In genomic region chr11:4500261-4500660, GRCm38 (mm10) we compare ENCODE assay signal across 31 mouse cellular contexts. TPM values are rescaled to one million over a fixed set of nuclear protein-coding genes. Genes with fewer than 3 reads are reported as not detected.
"Had no signal": no experiment of that assay in that cellular context is flagged by ENCODE, and none has a peak within 500 bp of the region (broad histone marks: within the 10 kb centered on the region; RNA-seq: fewer than 3 reads in every experiment).

No protein-coding gene starts in this region.

- ATAC-seq: forebrain, postnatal 0 days; hindbrain, postnatal 0 days; intestine, embryonic 16.5 days; liver, embryonic 12.5 days had no signal

- DNase-seq: forebrain, postnatal 0 days; gastrocnemius, postnatal 14 days; gastrocnemius, postnatal 36 days; heart, adult 18-20 months; heart, postnatal 14 days; heart, postnatal 36 days; layer of hippocampus, adult 9-11 months; layer of hippocampus, postnatal 36 days; left cerebral cortex, postnatal 4 days; lung, adult 18-20 months had no signal

- H3K27me3 ChIP-seq: heart, embryonic 13.5 days; heart, embryonic 15.5 days; hindbrain, embryonic 13.5 days; hindbrain, embryonic 15.5 days; limb, embryonic 13.5 days; limb, embryonic 15.5 days; liver, embryonic 12.5 days had no signal

- H3K4me2 ChIP-seq: heart, embryonic 11.5 days; heart, embryonic 13.5 days; heart, embryonic 15.5 days; hindbrain, embryonic 13.5 days; hindbrain, embryonic 15.5 days; limb, embryonic 13.5 days; limb, embryonic 15.5 days; liver, embryonic 12.5 days had no signal

- H3K9ac ChIP-seq: forebrain, postnatal 0 days; heart, embryonic 13.5 days; heart, embryonic 15.5 days; hindbrain, embryonic 13.5 days; hindbrain, embryonic 15.5 days; limb, embryonic 13.5 days; limb, embryonic 15.5 days; liver, embryonic 12.5 days; liver, embryonic 14.5 days had no signal

- H3K4me3 ChIP-seq: heart, embryonic 13.5 days; heart, embryonic 15.5 days; hindbrain, embryonic 13.5 days; hindbrain, embryonic 15.5 days; limb, embryonic 13.5 days; limb, embryonic 15.5 days; liver, embryonic 12.5 days had no signal

- H3K4me1 ChIP-seq: heart, embryonic 15.5 days; hindbrain, embryonic 13.5 days; hindbrain, embryonic 15.5 days; limb, embryonic 13.5 days; limb, embryonic 15.5 days; liver, embryonic 12.5 days had no signal

- H3K27ac ChIP-seq: heart, embryonic 13.5 days; heart, embryonic 15.5 days; hindbrain, embryonic 13.5 days; hindbrain, embryonic 15.5 days; hindbrain, postnatal 0 days; limb, embryonic 13.5 days; limb, embryonic 15.5 days; liver, embryonic 12.5 days; liver, embryonic 14.5 days had no signal

- H3K9me3 ChIP-seq: heart, embryonic 13.5 days; heart, embryonic 15.5 days; hindbrain, embryonic 13.5 days; hindbrain, embryonic 15.5 days; limb, embryonic 13.5 days; limb, embryonic 15.5 days; liver, embryonic 12.5 days had no signal

RNA-seq across cellular contexts. Expression of gene Hormad2, which starts 59.4 kb away (rescaled TPM):
- total RNA-seq: forebrain, postnatal 0 days; gastrocnemius, adult 18-20 months; gastrocnemius, adult 8-10 months; gastrocnemius, postnatal 14 days; gastrocnemius, postnatal 36 days; heart, adult 18-20 months; heart, adult 8-10 months; heart, postnatal 14 days; hindbrain, postnatal 0 days; layer of hippocampus, adult 18-20 months; layer of hippocampus, postnatal 14 days; left cerebral cortex, adult 18-20 months; left cerebral cortex, postnatal 10 days; left cerebral cortex, postnatal 25 days; left cerebral cortex, postnatal 4 days had no signal
- polyA plus RNA-seq: forebrain, postnatal 0 days; heart, postnatal 0 days; hindbrain, embryonic 11.5 days; hindbrain, embryonic 13.5 days; hindbrain, embryonic 15.5 days; hindbrain, postnatal 0 days had no signal
